Mouse (Mus musculus) urinary bladder, adult 18-20 months (tissue): Measurements from ENCODE around the gene A530016L24Rik.

Experiments used
- DNase-seq, 2 experiments: peaks; one replicate each; pipeline ENCODE4 v3.0.0; 2022; ENCODE audit warnings: low spot score in 2 of 2, mixed read lengths in 2 of 2

The A530016L24Rik gene

GRCm38 (mm10) chr12:112489134-112489533 lies at the start of gene A530016L24Rik:
A530016L24Rik (plus strand) TSS chr12:112489448.
- DNase-seq = no peak

- no peak for DNase-seq
Measured at GRCm38 (mm10) chr12:112439993-112440392, 49.3 kb upstream of the A530016L24Rik start.

- DNase-seq = no peak
Measured at GRCm38 (mm10) chr12:112449144-112449827, 40.0 kb upstream of the A530016L24Rik start.

- no peak for DNase-seq
Measured at GRCm38 (mm10) chr12:112449828-112450180, 39.4 kb upstream of the A530016L24Rik start.

- DNase-seq = no peak
Measured at GRCm38 (mm10) chr12:112450883-112451282, 38.4 kb upstream of the A530016L24Rik start.

- DNase-seq = no peak
Measured at GRCm38 (mm10) chr12:112451381-112451780, 37.9 kb upstream of the A530016L24Rik start.

- no peak for DNase-seq
Measured at GRCm38 (mm10) chr12:112451826-112452225, 37.4 kb upstream of the A530016L24Rik start.

GRCm38 (mm10) chr12:112456144-112456713 lies 33.0 kb upstream of the A530016L24Rik start:
- DNase-seq = no peak

GRCm38 (mm10) chr12:112457839-112458238 lies 31.4 kb upstream of the A530016L24Rik start:
- DNase-seq = no peak

GRCm38 (mm10) chr12:112462423-112462822 lies 26.8 kb upstream of the A530016L24Rik start:
- no peak for DNase-seq

GRCm38 (mm10) chr12:112463209-112463608 lies 26.0 kb upstream of the A530016L24Rik start:
- no peak for DNase-seq

GRCm38 (mm10) chr12:112463750-112464444 lies 25.4 kb upstream of the A530016L24Rik start:
- no peak for DNase-seq

- DNase-seq = no peak
Measured at GRCm38 (mm10) chr12:112464516-112464915, 24.7 kb upstream of the A530016L24Rik start.

GRCm38 (mm10) chr12:112465928-112466327 lies 23.3 kb upstream of the A530016L24Rik start:
- DNase-seq = no peak

- DNase-seq = no peak
Measured at GRCm38 (mm10) chr12:112467387-112467786, 21.9 kb upstream of the A530016L24Rik start.

GRCm38 (mm10) chr12:112469393-112469792 lies 19.9 kb upstream of the A530016L24Rik start:
- DNase-seq = no peak

GRCm38 (mm10) chr12:112470216-112470615 lies 19.0 kb upstream of the A530016L24Rik start:
- DNase-seq = no peak

GRCm38 (mm10) chr12:112473777-112474176 lies 15.5 kb upstream of the A530016L24Rik start:
- DNase-seq = peak; percentile 61 to 75

GRCm38 (mm10) chr12:112489535-112489934 lies 287 bp downstream of the A530016L24Rik start:
- DNase-seq = no peak

- DNase-seq = no peak
Measured at GRCm38 (mm10) chr12:112490444-112490939, 1.2 kb downstream of the A530016L24Rik start.

GRCm38 (mm10) chr12:112496136-112496535 lies 6.9 kb downstream of the A530016L24Rik start:
- DNase-seq = peak in 1 of 2 experiments; percentile 32

- no peak for DNase-seq
Measured at GRCm38 (mm10) chr12:112497731-112498130, 8.5 kb downstream of the A530016L24Rik start.

GRCm38 (mm10) chr12:112498683-112499082 lies 9.4 kb downstream of the A530016L24Rik start:
- DNase-seq = peak; percentile 22 to 39
